Mouse (Mus musculus): Measurements from ENCODE around the gene Prune1. TPM values are rescaled to one million over a fixed set of nuclear protein-coding genes. Genes with fewer than 3 reads are reported as not detected.

The Prune1 gene
- 7.2 TPM for polyA plus RNA-seq (2017; shearing (Covaris generic))

GRCm38 (mm10) chr3:95281216-95282126 is at the start of gene Prune1, which contains the start of gene Mindy1:
Gene Prune1, minus strand, starts transcription at chr3:95282076.
Gene Mindy1, plus strand, starts transcription at chr3:95281345.

DNA sequence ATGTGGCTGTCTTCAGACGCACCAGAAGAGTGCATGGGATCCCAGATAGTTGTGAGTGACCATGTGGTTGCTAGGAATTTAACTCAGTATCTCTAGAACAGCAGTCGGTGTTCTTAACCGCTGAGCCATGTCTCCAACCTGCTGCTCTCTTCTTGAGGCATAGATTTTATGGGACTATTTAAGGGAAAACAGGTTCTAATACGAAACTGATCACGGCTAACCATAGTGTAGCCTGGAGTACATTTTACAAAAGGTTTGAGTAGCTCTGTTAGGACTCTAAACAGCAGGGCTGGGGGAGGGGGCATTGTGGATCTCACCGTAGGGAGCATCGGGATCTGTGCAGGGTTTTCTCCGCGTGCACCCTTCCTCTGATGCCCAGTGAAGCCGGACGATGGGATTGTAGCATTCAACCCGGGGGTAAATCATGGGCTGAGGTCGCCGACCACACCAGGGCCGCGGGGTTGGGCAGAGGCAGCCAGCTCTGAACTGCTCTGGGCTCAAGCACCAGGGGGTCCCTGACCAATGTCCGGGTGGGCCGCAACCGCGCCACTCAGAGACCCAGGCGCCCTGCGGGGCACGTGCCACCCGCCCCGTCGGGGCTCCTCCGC is 32.7 kb upstream of the Prune1 start, which contains the start of gene Cers2:
TSS of gene Cers2 (plus strand) at position 306 of the 608 bp plus-strand sequence.

DNA sequence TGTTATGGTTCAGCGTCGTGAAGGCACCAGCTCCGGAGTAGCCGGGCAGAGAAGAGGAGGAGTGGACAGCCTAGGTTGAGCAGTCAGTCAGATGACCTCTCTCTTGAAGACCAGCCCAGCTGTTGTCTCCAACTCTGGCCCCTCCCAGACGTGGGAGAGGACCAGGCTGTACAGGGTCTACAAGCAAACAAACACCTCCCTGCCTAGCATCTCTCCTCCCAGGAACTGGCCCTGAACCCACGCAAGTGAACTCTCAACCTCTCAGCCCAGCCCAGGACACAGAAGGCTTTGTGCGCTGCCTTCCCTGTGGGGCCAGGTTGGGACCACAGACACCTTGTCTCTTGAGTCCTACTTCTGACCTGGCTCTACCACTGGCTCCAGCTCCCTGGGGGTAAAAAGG is 25.2 kb upstream of the Prune1 start, which contains the start of gene Anxa9:
TSS of gene Anxa9 (minus strand) at position 77 of the 400 bp plus-strand sequence.

DNA sequence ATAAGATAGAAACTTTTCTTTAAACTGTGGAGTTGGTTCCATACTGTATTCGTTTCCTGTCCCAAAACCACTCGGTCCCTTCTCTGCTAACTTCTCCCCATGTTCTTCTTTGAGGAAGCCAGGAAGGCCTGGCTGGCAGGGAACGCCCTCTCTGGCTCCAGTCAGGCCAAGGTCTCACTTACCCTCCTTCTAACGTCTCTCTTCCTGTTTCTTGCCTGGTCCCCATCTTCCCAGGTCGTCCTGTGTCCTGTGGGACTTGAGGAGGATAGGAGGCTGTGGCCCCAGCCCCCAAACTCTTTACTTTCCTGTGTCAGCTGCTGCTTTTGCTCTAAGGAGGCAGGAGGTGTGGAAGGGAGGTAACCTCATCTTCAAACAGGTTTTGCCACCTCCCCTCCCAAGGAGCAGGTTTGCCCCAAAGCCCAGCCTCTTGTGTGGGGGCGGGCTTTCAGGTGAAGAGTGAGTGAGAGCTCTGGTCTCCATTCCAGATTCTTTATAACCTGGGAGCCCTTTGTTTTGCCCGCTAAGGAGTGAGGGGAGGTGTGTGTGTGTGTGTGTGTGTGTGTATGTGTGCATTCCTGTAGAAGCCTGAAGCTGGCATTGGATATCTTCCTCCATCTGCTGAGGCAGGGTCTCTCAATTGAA is 31.0 kb downstream of the Prune1 start, which contains the start of gene Bnipl:
TSS of gene Bnipl (minus strand) at position 411 of the 642 bp plus-strand sequence.

GRCm38 (mm10) chr3:95241498-95241897 is 40.4 kb downstream of the Prune1 start, which contains the start of gene Gm128:
Gene Gm128, minus strand, starts transcription at chr3:95241598.

GRCm38 (mm10) chr3:95231298-95232221 is 50.3 kb downstream of the Prune1 start, which contains the start of gene Mllt11:
Gene Mllt11, minus strand, starts transcription at chr3:95232171.

GRCm38 (mm10) chr3:95228148-95228893 is 53.6 kb downstream of the Prune1 start, which contains the start of gene Cdc42se1:
Gene Cdc42se1, plus strand, starts transcription at chr3:95228732.

DNA sequence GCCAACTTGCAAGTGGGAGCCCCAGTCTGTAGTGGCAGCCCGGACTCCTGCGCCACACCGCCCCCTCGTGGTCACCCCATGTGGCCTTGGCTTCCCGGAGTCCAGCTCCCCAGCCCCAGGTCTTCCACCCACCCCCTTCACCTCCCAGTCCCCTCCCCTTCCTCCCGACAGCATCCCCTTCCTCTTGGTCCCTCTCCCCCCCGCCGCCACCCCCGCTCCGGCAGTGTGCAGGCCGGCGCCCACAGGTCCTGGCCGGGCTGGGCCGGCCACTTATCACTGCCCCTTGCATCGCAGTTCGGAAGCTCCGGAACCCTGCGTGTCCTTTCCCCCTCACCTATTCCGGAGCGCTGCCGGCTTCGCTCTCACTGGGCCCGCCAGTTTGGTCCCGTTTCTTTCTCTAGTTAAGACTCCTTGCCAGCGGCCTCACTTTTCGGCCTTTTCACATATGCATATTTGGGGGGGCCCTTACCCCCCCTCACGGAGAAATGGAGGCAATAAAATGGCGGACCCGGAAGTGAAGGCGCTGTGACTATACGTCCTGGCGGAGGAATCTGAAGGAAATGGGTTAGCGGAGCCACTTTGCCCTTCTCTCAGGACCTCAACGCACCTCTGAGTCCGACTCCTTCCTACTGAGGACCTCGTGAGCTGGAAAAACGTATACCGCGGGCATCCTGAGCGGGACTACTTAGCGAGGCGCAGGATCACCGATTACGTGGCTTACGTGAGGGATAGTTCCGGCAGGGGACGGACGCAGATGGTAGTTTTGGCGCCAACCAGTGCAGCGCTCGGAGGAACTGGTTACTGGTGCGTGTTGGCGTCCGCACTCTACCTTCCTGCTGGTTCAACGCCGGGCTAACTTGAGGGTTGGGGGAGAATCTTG is 64.4 kb downstream of the Prune1 start, which contains the start of gene Gabpb2:
TSS of gene Gabpb2 (minus strand) at position 662 of the 880 bp plus-strand sequence.

Other genes starting within 250 kb of the Prune1 start
- 296 TPM for gene Psmd4, start 239.5 kb downstream of the Prune1 start, polyA plus RNA-seq (2017; shearing (Covaris generic))
- 36.4 TPM for gene Pip5k1a, start 175.1 kb downstream of the Prune1 start, polyA plus RNA-seq (2017; shearing (Covaris generic))
- 118 TPM for gene Vps72, start 171.1 kb downstream of the Prune1 start, polyA plus RNA-seq (2017; shearing (Covaris generic))
- gene Tmod4, start 157.6 kb downstream of the Prune1 start, polyA plus RNA-seq (2017; shearing (Covaris generic)) = 2.9 TPM
- 117 TPM for gene Scnm1, start 148.1 kb downstream of the Prune1 start, polyA plus RNA-seq (2017; shearing (Covaris generic))
- 31.2 TPM for gene Lysmd1, start 148.0 kb downstream of the Prune1 start, polyA plus RNA-seq (2017; shearing (Covaris generic))
- gene Tnfaip8l2, start 139.7 kb downstream of the Prune1 start, polyA plus RNA-seq (2017; shearing (Covaris generic)) = 264 TPM
- 0.38 TPM for gene Sema6c, start 121.6 kb downstream of the Prune1 start, polyA plus RNA-seq (2017; shearing (Covaris generic))
- gene Gabpb2, start 64.2 kb downstream of the Prune1 start, polyA plus RNA-seq (2017; shearing (Covaris generic)) = 37.4 TPM
- gene Cdc42se1, start 53.3 kb downstream of the Prune1 start, polyA plus RNA-seq (2017; shearing (Covaris generic)) = 440 TPM
- gene Mllt11, start 49.9 kb downstream of the Prune1 start, polyA plus RNA-seq (2017; shearing (Covaris generic)) = 8.8 TPM
- 0.97 TPM for gene Gm128, start 40.5 kb downstream of the Prune1 start, polyA plus RNA-seq (2017; shearing (Covaris generic))
- not detected for gene Bnipl, start 30.9 kb downstream of the Prune1 start, polyA plus RNA-seq (2017; shearing (Covaris generic))
- gene Mindy1, start 731 bp downstream of the Prune1 start, polyA plus RNA-seq (2017; shearing (Covaris generic)) = 28.8 TPM
- gene Anxa9, start 25.1 kb upstream of the Prune1 start, polyA plus RNA-seq (2017; shearing (Covaris generic)) = 0.62 TPM
- 274 TPM for gene Cers2, start 32.7 kb upstream of the Prune1 start, polyA plus RNA-seq (2017; shearing (Covaris generic))
- 47.0 TPM for gene Setdb1, start 75.1 kb upstream of the Prune1 start, polyA plus RNA-seq (2017; shearing (Covaris generic))
- not detected for gene 4930558C23Rik, start 120.8 kb upstream of the Prune1 start, polyA plus RNA-seq (2017; shearing (Covaris generic))
- gene Arnt, start 152.3 kb upstream of the Prune1 start, polyA plus RNA-seq (2017; shearing (Covaris generic)) = 59.4 TPM
- 0.18 TPM for gene Ctsk, start 217.2 kb upstream of the Prune1 start, polyA plus RNA-seq (2017; shearing (Covaris generic))
- 419 TPM for gene Ctss, start 244.7 kb upstream of the Prune1 start, polyA plus RNA-seq (2017; shearing (Covaris generic))